Mouse (Mus musculus) midbrain, embryonic 12.5 days (tissue): ENCODE data around the gene Arhgdib. TPM values are rescaled to one million over a fixed set of nuclear protein-coding genes. Genes with fewer than 3 reads are reported as not detected.

Experiments
- ATAC-seq: fragments of 200-750 bp; cut with Nextera tagmentation; 2 replicates; pipeline ENCODE4 v1.8.0; 2017; ENCODE audit warnings: low read depth, moderate TSS enrichment, moderate library complexity; ENCODE audit not compliant: low FRiP score
- H3K27ac ChIP-seq: fragments of 300-500 bp; sonication (generic); replicated peaks from 2 replicates; pipeline ENCODE4 v1.5.1; 2016; ENCODE audit warnings: mild to moderate bottlenecking
- H3K27me3 ChIP-seq: fragments of 300-500 bp; sonication (generic); 2 replicates; pipeline ENCODE4 v1.6.1; 2016; ENCODE audit warnings: mild to moderate bottlenecking
- H3K36me3 ChIP-seq: fragments of 300-500 bp; sonication (generic); 2 replicates; pipeline ENCODE4 v1.6.1; 2016
- H3K4me1 ChIP-seq: fragments of 300-500 bp; sonication (generic); 2 replicates; pipeline ENCODE4 v1.6.1; 2016
- H3K4me2 ChIP-seq: fragments of 300-500 bp; sonication (generic); replicated peaks from 2 replicates; pipeline ENCODE4 v1.6.1; 2016; ENCODE audit warnings: mild to moderate bottlenecking, moderate library complexity
- H3K4me3 ChIP-seq: fragments of 300-500 bp; sonication (generic); 2 replicates; pipeline ENCODE4 v1.5.1; 2016; ENCODE audit warnings: mild to moderate bottlenecking
- H3K9ac ChIP-seq: fragments of 300-500 bp; sonication (generic); replicated peaks from 2 replicates; pipeline ENCODE4 v1.6.1; 2016; ENCODE audit warnings: mild to moderate bottlenecking, moderate library complexity
- H3K9me3 ChIP-seq: fragments of 300-500 bp; sonication (generic); 2 replicates; pipeline ENCODE4 v1.6.1; 2016; ENCODE audit warnings: mild to moderate bottlenecking
- WGBS: fragments of 180-500 bp; shearing (Covaris S2); methylation state at CpG from one replicate; pipeline ENCODE4 v1.1.7; 2016; 5-methylcytosine and 5-hydroxymethylcytosine counted together
- polyA plus RNA-seq: library from polyadenylated mRNA; unstranded; fragments of >200 nt; fragmentation: Nextera tagmentation; extraction: Ambion mirVana; gene quantifications from 2 replicates; pipeline ENCODE4 v1.2.1, GENCODE M21; 2016

Arhgdib gene
- polyA plus RNA-seq, 1 experiment from 2014 or later, result 23.1 TPM

DNA sequence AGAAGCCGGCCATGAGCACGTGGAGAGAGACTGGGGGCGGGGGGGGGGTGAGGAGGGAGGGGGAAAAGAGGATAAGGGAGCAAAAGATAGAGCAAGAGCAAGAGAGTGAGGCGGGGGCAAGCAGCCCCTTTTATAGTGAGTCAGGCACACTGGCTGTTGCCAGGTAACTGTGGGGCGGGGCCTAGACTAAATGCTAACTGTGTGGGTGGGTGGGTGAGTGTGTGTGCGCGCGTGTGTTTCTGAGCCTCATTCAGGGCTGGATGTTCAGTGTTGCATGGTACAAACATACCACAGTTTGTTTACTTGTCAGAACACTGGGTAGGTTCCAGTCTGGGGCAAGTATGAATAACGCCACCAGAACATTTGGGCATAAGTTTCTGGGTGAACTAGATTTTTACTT, 5.2 kb upstream of the Arhgdib start:
- Histone ChIP-seq H3K4me1 (peaks cover 5% of the 10 kb centered on the region; the same call in 1 of the 2 replicates), H3K9ac (no peak overlapping the region), H3K4me2 (no peak overlapping the region), H3K27me3 (no peaks in the 10 kb centered on the region), H3K27ac (no peak overlapping the region), H3K36me3 (no peaks in the 10 kb centered on the region), H3K9me3 (no peaks in the 10 kb centered on the region), H3K4me3 (no peak overlapping the region)
- 49% methylated on average over 9 of the region's 9 CpGs for whole genome bisulfite sequencing
- peak; percentile 54; the same call in 1 of the 2 replicates for ATAC-seq

DNA sequence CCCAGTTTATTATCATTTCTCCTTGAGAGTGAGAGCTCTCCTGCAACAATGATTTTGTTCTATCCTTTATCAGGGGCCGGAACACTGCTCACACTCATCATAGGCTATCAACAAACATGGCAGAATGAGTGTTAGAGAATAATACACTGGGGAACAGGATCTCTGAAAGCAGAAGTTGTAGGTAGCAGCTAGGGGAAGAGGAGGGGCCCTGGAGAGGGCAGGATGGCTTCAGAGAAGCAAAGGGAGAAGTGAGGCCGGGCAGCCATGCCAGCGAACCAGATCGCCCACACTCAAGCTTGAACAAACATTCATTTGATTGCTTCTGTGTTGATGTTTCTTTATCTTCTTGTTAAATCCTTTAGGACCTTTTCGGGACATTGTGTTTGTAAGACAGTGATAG, 4.5 kb upstream of the Arhgdib start:
- H3K36me3 ChIP-seq, result no peaks in the 10 kb centered on the region
- no peak overlapping the region for H3K4me3 ChIP-seq
- WGBS, result 83% methylated on average over 5 of the region's 5 CpGs
- H3K9me3 ChIP-seq, result no peaks in the 10 kb centered on the region
- peaks cover 8% of the 10 kb centered on the region; the same call in 1 of the 2 replicates for H3K4me1 ChIP-seq
- no peak overlapping the region for H3K9ac ChIP-seq
- no peak overlapping the region for H3K4me2 ChIP-seq
- H3K27ac ChIP-seq, result no peak overlapping the region
- H3K27me3 ChIP-seq, result no peaks in the 10 kb centered on the region
- ATAC-seq, result no peak

DNA sequence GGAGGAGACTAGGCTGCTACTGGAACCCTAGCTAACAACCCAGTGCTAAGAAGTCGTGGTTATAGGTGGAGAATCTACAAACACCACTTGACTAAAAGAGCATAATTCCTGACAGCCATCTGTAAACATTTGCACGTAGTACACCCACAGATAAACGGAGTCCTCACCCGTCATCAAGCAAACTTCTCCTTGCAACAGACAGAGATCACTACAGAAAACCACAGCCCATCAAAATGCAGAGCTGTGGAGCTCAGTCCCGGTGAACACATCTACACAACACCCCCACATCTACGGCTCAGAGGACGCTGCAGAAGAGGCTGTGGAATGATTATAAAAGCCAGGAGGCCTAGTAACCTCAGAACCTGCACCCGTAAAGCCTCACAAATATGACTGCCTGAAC, 2.8 kb upstream of the Arhgdib start:
- Histone ChIP-seq H3K36me3 (no peaks in the 10 kb centered on the region), H3K9ac (no peak overlapping the region), H3K4me1 (peaks cover 8% of the 10 kb centered on the region; the same call in 1 of the 2 replicates), H3K9me3 (no peaks in the 10 kb centered on the region), H3K4me2 (no peak overlapping the region), H3K27ac (no peak overlapping the region), H3K4me3 (no peak overlapping the region), H3K27me3 (no peaks in the 10 kb centered on the region)
- WGBS, result 89% methylated on average over 8 of the region's 8 CpGs
- ATAC-seq, result no peak

DNA sequence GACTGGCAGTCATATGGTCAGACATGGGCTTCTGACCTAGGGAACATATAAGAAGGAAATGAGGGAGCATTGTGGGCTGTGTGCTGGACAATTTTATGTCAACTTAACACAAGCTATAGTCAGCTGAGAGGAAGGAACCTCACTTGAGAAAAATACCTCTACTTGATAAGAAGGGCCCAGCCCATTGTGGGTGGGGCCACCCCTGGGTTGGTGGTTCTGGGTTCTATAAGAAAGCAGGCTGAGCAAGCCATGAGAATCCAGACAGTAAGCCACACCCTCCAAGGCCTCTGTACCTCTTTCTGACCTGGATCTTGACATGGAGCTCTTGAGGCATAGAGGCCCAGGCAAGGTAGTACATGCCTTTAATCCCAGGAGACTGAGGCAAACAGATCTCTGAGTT, 1.7 kb upstream of the Arhgdib start:
- Histone ChIP-seq H3K4me3 (no peak overlapping the region), H3K9me3 (no peaks in the 10 kb centered on the region), H3K27ac (no peak overlapping the region), H3K4me1 (peaks cover 8% of the 10 kb centered on the region; the same call in 1 of the 2 replicates), H3K36me3 (no peaks in the 10 kb centered on the region), H3K27me3 (no peaks in the 10 kb centered on the region), H3K4me2 (no peak overlapping the region), H3K9ac (no peak overlapping the region)
- no peak for ATAC-seq

DNA sequence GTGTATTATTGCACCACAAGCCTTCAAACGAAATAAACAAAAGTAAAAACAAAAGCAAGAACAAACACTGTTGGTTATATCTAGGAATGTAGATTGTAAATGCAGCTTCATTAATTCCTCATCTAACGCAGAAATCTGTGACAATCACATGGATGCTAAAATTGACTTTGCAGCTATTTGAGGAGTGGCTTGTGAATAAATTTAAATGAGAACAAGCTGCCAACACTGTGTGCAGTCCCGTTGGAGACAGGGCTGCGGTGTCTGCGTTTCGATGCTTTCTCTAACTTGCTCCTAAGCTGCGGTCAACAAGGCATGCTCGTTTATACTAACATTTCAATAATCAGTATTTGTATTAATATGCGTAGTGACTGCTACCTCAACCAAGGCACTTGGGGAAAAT, 581 bp upstream of the Arhgdib start:
- Histone ChIP-seq H3K9ac (no peak overlapping the region), H3K27me3 (no peaks in the 10 kb centered on the region), H3K36me3 (no peaks in the 10 kb centered on the region), H3K4me2 (no peak overlapping the region), H3K4me1 (peaks cover 3% of the 10 kb centered on the region; the same call in 1 of the 2 replicates), H3K4me3 (no peak overlapping the region), H3K27ac (no peak overlapping the region), H3K9me3 (no peaks in the 10 kb centered on the region)
- 85% methylated on average over 9 of the region's 9 CpGs for WGBS
- no peak for ATAC-seq

DNA sequence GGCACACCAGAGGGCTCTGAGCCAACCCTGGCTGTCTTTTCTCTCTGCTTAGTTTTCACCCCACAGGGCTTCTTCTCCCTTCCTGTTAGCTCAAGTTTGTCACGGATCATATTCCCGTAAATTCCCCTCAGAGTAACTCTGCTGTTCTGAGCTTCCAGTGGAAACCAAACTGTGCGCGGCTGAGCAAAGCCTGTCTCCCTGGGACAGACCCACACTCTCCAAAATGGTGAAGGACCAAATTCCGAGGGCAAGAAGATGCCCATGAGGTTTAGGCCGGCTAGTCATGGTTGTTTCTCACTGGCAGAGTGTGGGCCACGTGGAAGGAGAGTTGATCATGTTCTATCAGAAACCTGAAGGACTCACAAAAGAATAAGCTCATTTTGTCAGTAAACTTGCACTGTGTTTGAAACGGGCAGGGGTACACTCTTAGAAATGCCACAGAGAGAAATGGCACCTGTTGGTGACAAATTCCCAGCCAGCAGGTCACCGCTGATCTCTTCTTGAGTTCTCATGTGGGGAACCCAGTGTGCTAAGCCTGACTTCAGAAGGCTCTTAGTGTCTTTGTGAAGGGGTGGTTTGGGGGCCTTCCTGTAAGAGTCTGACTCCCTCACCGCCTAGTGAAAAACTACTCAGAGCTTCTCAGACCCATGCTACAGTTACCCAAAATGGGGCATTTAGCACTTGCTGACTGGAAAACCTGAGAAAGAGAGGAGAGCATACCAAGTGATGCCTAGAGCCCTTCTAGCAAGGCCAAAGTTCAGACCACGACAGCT, 1.3 kb downstream of the Arhgdib start:
- no peak overlapping the region for H3K9ac ChIP-seq
- H3K27me3 ChIP-seq, result no peaks in the 10 kb centered on the region
- no peaks in the 10 kb centered on the region for H3K9me3 ChIP-seq
- no peak overlapping the region for H3K4me2 ChIP-seq
- no peak for ATAC-seq
- no peaks in the 10 kb centered on the region for H3K36me3 ChIP-seq
- WGBS, result 80% methylated on average over 11 of the region's 11 CpGs
- no peak overlapping the region for H3K4me3 ChIP-seq
- H3K27ac ChIP-seq, result no peak overlapping the region
- 0 out of 2 replicates have a peak, but pooled peaks cover 3% of the 10 kb centered on the region for H3K4me1 ChIP-seq

DNA sequence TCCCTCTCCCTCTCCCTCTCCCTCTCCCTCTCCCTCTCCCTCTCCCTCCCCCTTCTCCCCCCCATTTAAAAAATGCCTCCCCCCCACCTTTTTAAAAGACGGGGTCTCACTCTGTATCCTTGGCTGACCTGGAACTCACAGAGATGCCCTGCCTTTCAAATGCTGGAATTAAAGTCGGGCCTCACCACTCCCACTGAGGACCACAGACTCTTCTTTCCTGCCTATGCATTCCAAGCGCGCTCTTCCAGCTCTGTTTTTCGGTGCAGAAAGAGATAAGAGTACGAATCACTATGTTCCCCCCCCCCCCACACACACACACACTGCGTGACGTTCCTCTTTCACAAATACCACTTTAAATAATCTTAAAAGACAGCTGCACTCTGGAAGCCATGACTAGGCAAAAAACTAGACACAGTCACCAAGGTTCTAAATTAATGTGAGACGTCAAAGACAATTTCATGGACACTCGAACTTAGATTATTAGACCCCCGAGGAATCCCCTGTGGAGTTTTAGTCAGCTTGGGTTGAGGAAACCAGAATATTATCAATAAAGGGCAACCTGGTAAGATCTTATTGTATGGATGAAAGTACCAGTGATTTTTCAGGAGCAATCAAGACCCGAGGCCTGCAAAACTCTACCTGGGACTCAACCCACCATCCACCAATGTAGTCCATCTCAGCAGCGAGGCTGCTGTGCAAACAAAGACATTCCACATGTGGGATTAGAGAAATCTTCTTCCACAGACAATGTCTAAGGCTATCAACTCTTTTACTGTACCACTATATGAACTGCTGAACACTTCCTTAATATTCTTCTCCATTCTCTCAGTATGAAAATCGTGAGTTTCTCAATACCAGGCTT, 2.1 kb downstream of the Arhgdib start:
- H3K36me3 ChIP-seq, result no peaks in the 10 kb centered on the region
- H3K4me1 ChIP-seq, result 0 out of 2 replicates have a peak, but pooled peaks cover 3% of the 10 kb centered on the region
- ATAC-seq, result no peak
- no peaks in the 10 kb centered on the region for H3K27me3 ChIP-seq
- no peak overlapping the region for H3K9ac ChIP-seq
- 74% methylated on average over 14 of the region's 14 CpGs for WGBS
- H3K4me2 ChIP-seq, result no peak overlapping the region
- no peak overlapping the region for H3K4me3 ChIP-seq
- H3K9me3 ChIP-seq, result no peaks in the 10 kb centered on the region
- no peak overlapping the region for H3K27ac ChIP-seq

DNA sequence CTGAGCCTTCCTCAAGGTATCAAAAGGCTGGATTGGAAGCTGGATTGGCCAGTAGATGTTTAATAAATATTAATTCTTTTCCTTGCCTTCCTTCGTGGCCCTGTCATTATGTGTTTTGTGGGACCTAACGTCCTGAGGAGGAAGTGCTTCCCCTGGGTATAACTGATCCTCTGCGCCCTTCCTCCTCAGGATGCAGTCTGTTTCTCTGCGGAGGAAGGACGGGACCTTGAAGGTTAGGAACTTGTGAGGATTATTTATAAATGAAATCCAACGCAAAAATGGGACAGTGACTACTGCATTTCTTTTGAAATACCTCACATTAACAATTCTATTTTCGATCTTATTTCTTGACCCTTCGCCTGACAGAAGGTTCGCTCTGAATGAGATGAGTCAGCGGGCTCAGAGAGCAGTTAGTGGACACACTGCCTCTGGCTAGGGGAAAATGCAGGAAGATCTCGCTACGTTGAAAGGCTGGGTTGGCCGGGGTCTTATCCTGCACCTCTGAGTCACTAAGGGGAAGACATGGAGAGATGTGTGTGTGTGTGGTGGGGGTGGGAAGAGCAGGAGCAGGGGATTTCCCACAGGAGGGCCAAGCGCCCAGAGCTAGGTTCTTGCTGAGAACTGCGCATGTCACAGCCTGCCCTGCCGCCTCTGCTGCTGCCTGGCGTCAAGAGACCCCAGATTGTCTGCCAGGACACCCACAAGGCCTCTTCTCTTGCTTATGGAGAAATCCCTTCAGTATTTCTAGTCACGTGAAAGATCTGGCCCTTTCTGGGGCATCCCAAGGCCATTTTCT, 3.2 kb downstream of the Arhgdib start:
- 0 out of 2 replicates have a peak, but pooled peaks cover 3% of the 10 kb centered on the region for H3K4me1 ChIP-seq
- no peaks in the 10 kb centered on the region for H3K9me3 ChIP-seq
- no peak overlapping the region for H3K4me2 ChIP-seq
- no peak for ATAC-seq
- no peak overlapping the region for H3K4me3 ChIP-seq
- H3K36me3 ChIP-seq, result no peaks in the 10 kb centered on the region
- no peak overlapping the region for H3K27ac ChIP-seq
- H3K27me3 ChIP-seq, result no peaks in the 10 kb centered on the region
- no peak overlapping the region for H3K9ac ChIP-seq
- 84% methylated on average over 18 of the region's 18 CpGs for WGBS

DNA sequence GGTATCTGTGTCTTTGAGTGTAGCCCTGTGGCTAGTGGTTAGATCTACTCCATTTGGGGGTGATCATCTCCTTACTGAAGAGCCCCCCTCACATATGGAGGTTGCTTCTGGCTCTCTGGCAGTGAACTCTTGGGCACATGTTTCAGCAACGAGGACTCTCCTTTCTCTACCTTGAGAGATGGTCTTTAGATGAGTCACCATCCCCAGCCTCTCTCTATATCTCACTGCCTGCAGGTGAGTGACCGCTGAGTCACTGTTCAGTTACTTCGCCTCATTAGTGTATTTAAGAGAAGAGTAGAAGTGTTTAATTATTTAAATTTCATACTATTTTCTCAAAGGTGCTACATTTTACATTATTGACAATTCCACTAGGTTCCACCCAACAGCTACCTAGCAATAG, 4.6 kb downstream of the Arhgdib start:
- no peaks in the 10 kb centered on the region for H3K27me3 ChIP-seq
- no peak for ATAC-seq

DNA sequence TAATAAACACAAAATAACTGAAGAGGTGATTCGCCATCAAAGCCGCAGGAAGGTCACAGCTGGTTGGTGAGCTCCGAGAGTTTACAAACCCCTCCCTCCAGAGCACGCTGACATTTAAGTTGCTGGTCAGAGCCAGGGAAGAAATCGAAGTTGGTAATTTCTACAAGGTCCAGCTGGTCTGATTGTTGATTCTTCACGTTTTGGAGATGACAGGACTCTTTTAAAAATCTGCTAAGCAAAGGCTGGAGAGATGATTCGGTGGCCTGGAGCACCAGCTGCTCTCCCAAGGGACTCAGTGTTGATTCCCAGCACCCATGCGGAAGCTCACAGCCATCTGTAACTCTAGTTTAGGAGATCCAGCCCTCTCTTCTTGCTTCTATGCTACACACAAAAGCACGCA, 5.3 kb downstream of the Arhgdib start:
- H3K36me3 ChIP-seq, result no peaks in the 10 kb centered on the region
- WGBS, result 91% methylated on average over 9 of the region's 9 CpGs
- H3K4me3 ChIP-seq, result no peak overlapping the region
- H3K4me2 ChIP-seq, result no peak overlapping the region
- no peaks in the 10 kb centered on the region for H3K27me3 ChIP-seq
- H3K4me1 ChIP-seq, result no peaks in the 10 kb centered on the region
- no peak overlapping the region for H3K27ac ChIP-seq
- ATAC-seq, result no peak
- no peaks in the 10 kb centered on the region for H3K9me3 ChIP-seq
- H3K9ac ChIP-seq, result no peak overlapping the region

More for the DNA sequence above, 4.6 kb downstream of the Arhgdib start:
- H3K9ac ChIP-seq, result no peak overlapping the region
- H3K4me2 ChIP-seq, result no peak overlapping the region
- no peak overlapping the region for H3K4me3 ChIP-seq
- WGBS, result 85% methylated on average over 3 of the region's 3 CpGs
- no peaks in the 10 kb centered on the region for H3K9me3 ChIP-seq
- 0 out of 2 replicates have a peak, but pooled peaks cover 3% of the 10 kb centered on the region for H3K4me1 ChIP-seq
- no peaks in the 10 kb centered on the region for H3K36me3 ChIP-seq
- no peak overlapping the region for H3K27ac ChIP-seq

DNA sequence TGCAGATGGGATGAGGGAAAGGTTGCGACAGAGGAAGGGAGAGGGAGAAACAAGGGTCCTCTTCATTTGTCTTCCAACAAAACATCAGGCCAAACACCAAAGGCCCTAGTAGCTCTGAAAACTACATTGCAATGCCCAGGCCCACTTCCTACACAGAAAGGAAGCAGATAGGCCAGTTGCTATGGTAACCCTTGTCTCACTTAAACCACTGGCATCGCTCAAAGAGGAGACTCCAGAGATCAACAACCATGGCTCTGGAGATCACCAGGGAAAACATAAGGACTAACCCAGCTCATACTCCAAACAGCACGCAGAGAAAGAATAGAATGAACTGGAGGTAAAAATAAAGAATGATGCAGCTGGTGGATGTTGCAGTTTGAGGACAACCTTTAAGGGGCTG, 6.5 kb downstream of the Arhgdib start:
- Histone ChIP-seq H3K4me2 (no peak overlapping the region), H3K4me1 (no peaks in the 10 kb centered on the region), H3K27ac (no peak overlapping the region), H3K9ac (no peak overlapping the region), H3K36me3 (no peaks in the 10 kb centered on the region), H3K9me3 (no peaks in the 10 kb centered on the region), H3K27me3 (no peaks in the 10 kb centered on the region), H3K4me3 (no peak overlapping the region)
- 64% methylated on average over 3 of the region's 3 CpGs for WGBS
- no peak for ATAC-seq
